Mouse (Mus musculus) hindbrain, embryonic 16.5 days (tissue): Measurements from ENCODE around the gene Zfp575. TPM values are rescaled to one million over a fixed set of nuclear protein-coding genes. Genes with fewer than 3 reads are reported as not detected.

Experiments
- ATAC-seq: fragments of 200-750 bp; cut with Nextera tagmentation; 2 replicates; pipeline ENCODE4 v1.8.0; 2017; ENCODE audit warnings: moderate TSS enrichment, moderate library complexity
- H3K27ac ChIP-seq: fragments of 300-500 bp; sonication (generic); 2 replicates; pipeline ENCODE4 v1.5.1; 2014; ENCODE audit warnings: low read depth, mild to moderate bottlenecking, control low read depth, low read length, moderate library complexity
- H3K27me3 ChIP-seq: fragments of 300-500 bp; sonication (generic); replicated peaks from 2 replicates; pipeline ENCODE4 v1.6.1; 2014; ENCODE audit warnings: low read length; ENCODE audit not compliant: control insufficient read depth, insufficient read depth
- H3K36me3 ChIP-seq: fragments of 300-500 bp; sonication (generic); 2 replicates; pipeline ENCODE4 v1.6.1; 2014; ENCODE audit warnings: mild to moderate bottlenecking, low read length, moderate library complexity, mixed read lengths; ENCODE audit not compliant: control insufficient read depth, insufficient read depth
- H3K4me1 ChIP-seq: fragments of 300-500 bp; sonication (generic); 2 replicates; pipeline ENCODE4 v1.6.1; 2014; ENCODE audit warnings: low read depth, low read length; ENCODE audit not compliant: control insufficient read depth, insufficient read depth
- H3K4me2 ChIP-seq: fragments of 300-500 bp; sonication (generic); 2 replicates; pipeline ENCODE4 v1.6.1; 2014; ENCODE audit warnings: mild to moderate bottlenecking, low read length, control low read depth, moderate library complexity
- H3K4me3 ChIP-seq: fragments of 300-500 bp; sonication (generic); 2 replicates; pipeline ENCODE4 v1.5.1; 2014; ENCODE audit warnings: mild to moderate bottlenecking, low read length, control low read depth, moderate library complexity
- H3K9ac ChIP-seq: fragments of 300-500 bp; sonication (generic); 2 replicates; pipeline ENCODE4 v1.6.1; 2014; ENCODE audit warnings: low read depth, mild to moderate bottlenecking, control low read depth, low read length, moderate library complexity
- H3K9me3 ChIP-seq: fragments of 300-500 bp; sonication (generic); 2 replicates; pipeline ENCODE4 v1.6.1; 2014; ENCODE audit warnings: mild to moderate bottlenecking, low read length, moderate library complexity; ENCODE audit not compliant: control insufficient read depth
- WGBS: fragments of 180-500 bp; shearing (Covaris S2); extraction: QIAGEN DNeasy Blood & Tissue Kit; methylation state at CpG from one replicate; pipeline ENCODE4 v1.1.7; 2014; 5-methylcytosine and 5-hydroxymethylcytosine counted together
- polyA plus RNA-seq: library from polyadenylated mRNA; unstranded; fragments of >200 nt; fragmentation: Nextera tagmentation; extraction: Ambion mirVana; gene quantifications from 2 replicates; pipeline ENCODE4 v1.2.1, GENCODE M21; 2015

The Zfp575 gene
- 17.1 and 17.7 TPM in 2 replicates for polyA plus RNA-seq

DNA sequence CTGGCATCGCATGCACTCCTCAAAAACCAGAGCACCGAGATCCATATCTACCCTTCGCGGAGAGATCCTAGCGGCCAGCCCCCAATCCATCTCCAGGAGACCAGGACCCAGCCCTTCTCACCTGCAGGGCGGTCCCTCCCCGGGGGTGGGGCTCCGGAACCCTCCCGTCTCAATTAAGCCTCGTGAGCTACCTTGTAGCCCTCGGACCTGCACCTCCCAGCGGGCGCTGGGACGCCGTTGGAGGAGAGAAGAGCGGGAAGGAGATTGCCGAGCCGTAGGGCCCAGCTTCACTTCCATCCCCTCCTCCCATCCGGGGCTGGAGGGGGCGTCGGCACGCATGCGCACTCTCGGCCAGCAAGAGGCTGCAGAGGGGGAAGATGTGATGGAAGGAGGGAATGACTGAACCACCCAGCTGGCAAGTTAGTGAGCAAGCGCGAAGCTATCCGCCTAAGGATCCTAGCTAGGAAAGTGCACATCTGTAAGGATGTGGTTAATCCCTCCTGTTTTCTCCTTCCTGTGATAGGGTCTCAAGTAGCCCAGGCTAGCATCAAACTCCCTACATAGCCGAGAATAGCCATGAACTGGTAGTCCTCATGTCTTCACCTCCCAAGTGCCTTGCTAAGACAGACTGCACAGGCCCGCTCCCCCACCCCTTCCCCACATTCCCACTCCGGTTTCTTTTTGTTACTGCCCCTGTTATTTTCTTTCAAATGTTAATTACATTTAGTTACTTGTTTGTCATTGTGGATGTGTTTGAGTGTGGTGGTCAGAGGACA lies at the start of gene Zfp575, which contains the start of gene Ethe1:
Gene Zfp575, minus strand, starts transcription at position 312 of the 776 bp plus-strand sequence.
Gene Ethe1, plus strand, starts transcription at position 214 of the 776 bp plus-strand sequence.
- Histone ChIP-seq H3K4me3 (peak within 1 kb of the TSS; percentile 63), H3K27ac (peak within 1 kb of the TSS; percentile 79), H3K4me2 (peak within 1 kb of the TSS; percentile 74), H3K36me3 (no peaks in the 10 kb centered on the region), H3K27me3 (peaks cover 8% of the 10 kb centered on the region), H3K9me3 (peaks cover 4% of the 10 kb centered on the region; the same call in 1 of the 2 replicates), H3K9ac (peak within 1 kb of the TSS; percentile 84), H3K4me1 (peaks cover 8% of the 10 kb centered on the region)
- WGBS, result 4% methylated on average over 30 of the region's 30 CpGs
- ATAC-seq, result peak; percentile 80

DNA sequence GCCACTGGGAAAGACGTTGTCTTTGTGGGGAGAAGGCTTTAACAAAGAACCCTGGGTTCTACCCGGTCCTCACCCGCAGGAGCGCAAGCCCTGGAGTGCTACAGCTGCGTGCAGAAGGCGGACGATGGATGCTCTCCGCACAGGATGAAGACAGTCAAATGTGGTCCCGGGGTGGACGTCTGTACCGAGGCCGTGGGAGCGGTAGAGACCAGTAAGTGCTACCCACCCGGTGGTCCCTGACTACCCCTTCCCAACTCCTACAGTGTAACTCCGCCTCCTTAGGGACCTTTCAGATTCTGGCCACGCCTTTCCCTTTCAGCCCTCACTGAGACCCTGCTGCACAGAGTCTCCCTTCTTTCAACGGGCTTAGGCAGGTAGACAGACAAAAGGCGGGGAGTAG lies 49.6 kb upstream of the Zfp575 start:
- peaks cover 52% of the 10 kb centered on the region for H3K27me3 ChIP-seq

DNA sequence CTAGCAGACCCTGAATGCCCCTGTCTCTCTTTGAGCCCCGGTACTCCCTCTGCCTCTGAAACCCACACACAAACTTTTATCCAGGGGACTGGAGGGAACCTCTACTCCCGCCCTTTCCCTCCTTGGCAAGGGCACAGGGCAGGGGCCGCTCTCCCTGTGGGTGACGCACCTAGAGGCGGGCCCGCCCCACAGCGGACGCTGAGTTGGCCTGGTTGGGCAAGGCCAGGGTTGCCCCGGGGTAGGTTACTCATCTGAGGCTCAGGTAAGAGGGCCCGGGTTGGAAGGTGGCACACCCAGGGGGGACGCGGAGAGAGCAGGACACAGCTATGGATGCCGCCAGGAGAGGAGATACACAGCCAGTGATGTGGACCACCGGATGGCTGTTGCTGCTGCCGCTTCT lies 48.8 kb upstream of the Zfp575 start, which contains the start of gene Lypd3:
Gene Lypd3, plus strand, starts transcription at position 287 of the 400 bp plus-strand sequence.
- Histone ChIP-seq H3K36me3 (no peaks in the 10 kb centered on the region), H3K4me3 (peak within 1 kb of the TSS; percentile 7; the same call in 1 of the 2 replicates), H3K9me3 (no peaks in the 10 kb centered on the region), H3K4me1 (peaks cover 15% of the 10 kb centered on the region), H3K4me2 (peak within 1 kb of the TSS; percentile 24), H3K27me3 (peaks cover 47% of the 10 kb centered on the region), H3K9ac (no peak within 1 kb of the TSS; the same call in 1 of the 2 replicates), H3K27ac (no peak within 1 kb of the TSS)
- ATAC-seq, result no peak
- WGBS, result 16% methylated on average over 15 of the region's 15 CpGs

More for the DNA sequence above, 49.6 kb upstream of the Zfp575 start:
- ATAC-seq, result no peak
- no peak overlapping the region for H3K27ac ChIP-seq
- H3K36me3 ChIP-seq, result no peaks in the 10 kb centered on the region
- peaks cover 15% of the 10 kb centered on the region for H3K4me1 ChIP-seq
- no peak overlapping the region for H3K9ac ChIP-seq
- peak overlapping the region; percentile 24 for H3K4me2 ChIP-seq
- H3K4me3 ChIP-seq, result peak overlapping the region; percentile 7; the same call in 1 of the 2 replicates
- H3K9me3 ChIP-seq, result no peaks in the 10 kb centered on the region
- under 1% methylated on average over 18 of the region's 18 CpGs for WGBS

DNA sequence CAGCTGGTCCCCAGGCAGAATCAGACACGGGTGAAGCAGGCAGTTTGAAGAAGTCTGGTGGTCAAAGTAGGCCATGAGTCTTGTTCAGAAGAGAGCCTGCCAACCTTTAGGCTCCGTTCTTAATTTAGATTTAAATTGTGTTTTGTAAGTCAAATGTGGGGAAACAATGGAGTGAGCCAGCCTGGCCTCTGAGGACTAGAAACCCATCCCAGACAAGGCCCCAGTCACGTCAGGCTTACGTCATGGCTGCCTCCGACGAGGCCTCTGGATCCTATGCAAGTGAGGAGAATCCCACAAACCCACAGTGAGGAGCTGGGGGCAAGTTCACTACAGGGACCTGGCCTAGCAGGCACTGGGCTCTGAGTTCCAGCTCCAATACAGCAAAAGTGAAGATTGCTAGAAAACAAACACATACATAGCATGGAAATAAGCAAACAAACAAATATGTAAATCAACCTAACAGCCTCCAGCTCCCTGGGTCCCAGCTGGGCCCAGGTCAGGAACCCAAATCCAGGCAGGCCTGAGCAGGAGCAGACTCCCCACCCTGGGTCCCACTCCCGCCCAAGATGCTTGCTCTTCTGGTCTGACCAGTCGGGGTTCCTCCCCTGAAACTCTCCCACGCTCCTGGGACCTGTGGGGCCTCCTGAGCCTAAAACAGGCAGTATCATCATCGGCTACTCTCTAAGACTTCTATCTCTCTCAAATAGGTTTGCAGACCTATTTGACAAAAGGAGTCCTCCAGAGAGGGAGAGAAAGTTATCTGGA lies 42.9 kb upstream of the Zfp575 start:
- no peaks in the 10 kb centered on the region for H3K4me1 ChIP-seq
- 66% methylated on average over 10 of the region's 10 CpGs for WGBS
- no peak for ATAC-seq
- H3K27me3 ChIP-seq, result no peaks in the 10 kb centered on the region
- H3K36me3 ChIP-seq, result no peaks in the 10 kb centered on the region
- no peaks in the 10 kb centered on the region for H3K9me3 ChIP-seq
- H3K4me3 ChIP-seq, result no peak overlapping the region
- H3K9ac ChIP-seq, result no peak overlapping the region
- no peak overlapping the region for H3K4me2 ChIP-seq
- no peak overlapping the region for H3K27ac ChIP-seq

DNA sequence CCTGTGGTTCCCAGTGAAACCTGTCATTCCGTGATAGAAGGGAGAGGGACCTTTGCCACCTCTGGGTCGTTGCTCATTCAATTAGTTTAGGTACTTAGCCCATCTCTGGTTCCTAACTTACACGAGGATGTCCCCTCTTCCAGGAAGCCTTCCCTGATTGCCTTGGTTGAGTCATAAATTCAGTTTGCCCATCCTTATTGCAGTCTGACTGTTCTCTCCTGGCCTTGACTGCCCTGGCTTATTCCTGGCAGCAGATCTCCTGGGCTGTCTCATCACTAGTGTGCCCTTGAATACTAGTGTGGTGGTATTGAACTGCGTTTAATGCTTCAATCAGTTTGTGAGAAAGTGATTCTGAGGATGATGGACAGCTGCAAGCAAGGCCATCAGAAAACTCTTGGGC lies 42.2 kb upstream of the Zfp575 start:
- H3K36me3 ChIP-seq, result no peaks in the 10 kb centered on the region
- no peak overlapping the region for H3K4me2 ChIP-seq
- H3K4me1 ChIP-seq, result no peaks in the 10 kb centered on the region
- 77% methylated on average over 4 of the region's 4 CpGs for WGBS
- no peaks in the 10 kb centered on the region for H3K27me3 ChIP-seq
- no peak for ATAC-seq
- H3K9me3 ChIP-seq, result no peaks in the 10 kb centered on the region
- no peak overlapping the region for H3K4me3 ChIP-seq
- H3K27ac ChIP-seq, result no peak overlapping the region
- no peak overlapping the region for H3K9ac ChIP-seq

DNA sequence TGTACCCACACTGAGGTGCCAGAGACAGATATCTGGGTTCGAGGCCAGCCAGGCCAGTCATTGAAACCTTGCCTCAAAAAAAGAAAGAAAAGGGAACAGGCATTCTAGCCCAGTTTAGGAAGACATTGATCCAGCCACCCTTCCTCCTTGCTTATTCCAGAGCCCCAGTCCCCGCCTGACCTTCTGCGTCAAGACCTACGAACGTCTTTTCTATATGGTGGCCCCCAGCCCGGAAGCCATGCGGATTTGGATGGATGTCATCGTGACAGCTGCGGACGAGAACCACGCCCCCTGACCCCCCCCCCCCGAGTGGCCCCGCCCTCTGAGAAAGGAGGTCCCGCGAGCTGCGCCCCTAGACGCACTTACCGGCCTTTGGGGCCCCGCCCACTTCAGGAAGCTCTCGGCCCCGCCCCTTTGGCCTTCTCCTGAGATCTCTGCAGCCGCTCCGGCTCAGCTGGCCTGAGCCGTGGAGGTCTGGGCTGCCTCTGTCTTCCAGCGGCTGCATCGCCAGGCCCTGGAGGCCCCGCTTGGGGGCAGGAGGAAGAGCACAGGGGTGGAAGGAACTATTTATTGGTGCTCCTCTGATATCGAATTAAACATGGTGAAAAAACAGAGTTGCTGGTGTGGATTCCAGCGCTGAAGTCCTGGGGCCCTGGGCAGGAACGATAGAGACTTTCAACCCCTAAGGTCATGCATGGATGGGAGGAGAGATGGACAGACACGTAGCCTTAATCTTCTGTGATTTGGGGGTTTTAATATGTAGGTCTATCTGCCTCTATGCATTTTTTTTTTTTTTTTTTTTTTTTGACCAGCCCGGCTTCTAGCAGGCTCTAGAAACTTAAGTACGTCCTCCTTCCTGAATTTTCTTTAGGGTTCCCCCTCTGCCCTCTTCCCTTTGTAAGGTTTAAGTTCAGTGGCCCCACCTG lies 41.5 kb upstream of the Zfp575 start:
- Histone ChIP-seq H3K4me1 (no peaks in the 10 kb centered on the region), H3K9ac (peak overlapping the region; percentile 24), H3K36me3 (no peaks in the 10 kb centered on the region), H3K27ac (no peak overlapping the region), H3K27me3 (no peaks in the 10 kb centered on the region), H3K4me2 (peak overlapping the region; percentile 59), H3K9me3 (no peaks in the 10 kb centered on the region), H3K4me3 (peak overlapping the region; percentile 29)
- ATAC-seq, result peak; percentile 85
- WGBS, result 9% methylated on average over 29 of the region's 33 CpGs

DNA sequence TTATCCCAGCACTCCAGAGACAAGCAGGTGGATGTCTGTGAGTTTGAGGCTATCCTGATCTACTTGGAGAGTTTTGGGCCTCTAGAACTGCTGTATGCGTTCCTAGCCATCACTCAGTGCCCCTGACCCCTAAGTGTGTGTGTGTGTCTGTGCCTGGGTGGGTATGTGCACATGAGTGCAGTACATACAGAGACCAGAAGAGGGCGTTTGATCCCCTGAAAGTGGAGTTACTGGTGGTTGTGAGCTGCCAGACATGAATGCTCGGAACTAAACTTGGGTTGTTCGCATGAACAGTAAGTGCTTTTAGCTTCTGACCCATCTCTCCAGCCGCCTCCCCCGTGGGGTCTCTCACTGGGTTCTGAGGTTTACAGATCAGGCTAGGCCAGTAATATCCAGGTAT lies 35.5 kb upstream of the Zfp575 start:
- Histone ChIP-seq H3K4me3 (no peak overlapping the region), H3K4me2 (no peak overlapping the region), H3K9ac (no peak overlapping the region), H3K9me3 (no peaks in the 10 kb centered on the region), H3K36me3 (no peaks in the 10 kb centered on the region), H3K27me3 (no peaks in the 10 kb centered on the region), H3K27ac (no peak overlapping the region), H3K4me1 (no peaks in the 10 kb centered on the region)
- 83% methylated on average over 6 of the region's 6 CpGs for WGBS
- no peak for ATAC-seq

DNA sequence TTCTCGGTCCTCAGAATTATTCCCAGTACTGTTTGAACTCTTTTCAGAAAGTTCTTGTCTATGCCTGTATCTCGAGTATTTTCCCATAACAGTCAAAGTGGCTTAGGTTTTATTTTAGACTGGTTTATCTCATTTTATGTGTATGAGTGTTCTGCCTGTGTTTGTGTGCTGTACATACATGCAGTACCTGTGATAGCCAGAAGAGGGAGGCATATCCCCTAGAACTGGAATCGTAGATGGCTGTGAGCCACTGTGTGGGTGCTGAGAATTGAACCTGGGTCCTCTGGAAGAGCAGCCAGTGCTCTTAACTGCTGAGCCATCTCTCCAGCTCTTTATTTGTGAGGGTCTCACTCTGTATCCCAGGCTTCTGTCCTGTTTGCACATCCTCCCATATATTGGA lies 33.8 kb upstream of the Zfp575 start:
- Histone ChIP-seq H3K27me3 (no peaks in the 10 kb centered on the region), H3K36me3 (no peaks in the 10 kb centered on the region), H3K4me3 (no peak overlapping the region), H3K4me1 (no peaks in the 10 kb centered on the region), H3K9ac (no peak overlapping the region), H3K27ac (no peak overlapping the region), H3K9me3 (no peaks in the 10 kb centered on the region), H3K4me2 (no peak overlapping the region)
- no peak for ATAC-seq
- WGBS, result 90% methylated on average over 3 of the region's 3 CpGs
